Mouse (Mus musculus): ENCODE results near the gene Clec2d.
"Not testable (repeated sequence)": the region's sequence is repeated elsewhere in the genome, so short reads cannot be mapped to it uniquely, and the experiment has no call there.

Gene Clec2d

GRCm38 (mm10) chr6:129186457-129187199 is 6.2 kb downstream of the Clec2d start:
- in situ Hi-C loops (cut with MboI; ENCODE audit: unreplicated experiment in 2 of 2), result no loop called here

GRCm38 (mm10) chr6:129187200-129187651 is 6.8 kb downstream of the Clec2d start:
- in situ Hi-C loops (cut with MboI; ENCODE audit: unreplicated experiment in 2 of 2), result no loop called here

DNA sequence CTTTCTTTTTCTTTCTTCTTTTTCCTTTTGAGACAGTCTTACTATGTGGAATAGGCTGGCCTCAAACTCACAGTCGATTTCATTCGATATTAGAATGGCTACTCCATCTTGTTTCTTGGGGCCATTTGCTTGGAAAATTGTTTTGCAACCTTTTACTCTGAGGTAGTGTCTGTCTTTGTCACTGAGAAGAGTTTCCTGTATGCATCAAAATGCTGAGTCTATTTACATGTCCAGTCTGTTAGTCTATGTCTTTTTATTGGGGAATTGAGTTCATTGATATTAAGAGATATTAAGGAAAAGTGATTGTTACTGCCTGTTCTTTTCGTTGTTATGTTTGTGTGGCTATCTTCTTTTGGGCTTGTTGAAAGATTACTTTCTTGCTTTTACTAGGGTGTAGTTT is 7.4 kb downstream of the Clec2d start:
- in situ Hi-C loops (cut with MboI; ENCODE audit: unreplicated experiment in 2 of 2), result not testable (repeated sequence)

- in situ Hi-C loops (cut with MboI; ENCODE audit: unreplicated experiment in 2 of 2), result loop anchor here in 1 of 2 experiments (5.0 kb wide), 1 partner anchor 39 kb away; no protein-coding TSS in a partner anchor
Measured at GRCm38 (mm10) chr6:129193431-129193830, 13.0 kb downstream of the Clec2d start.

- in situ Hi-C loops (cut with MboI; ENCODE audit: unreplicated experiment in 2 of 2), result not testable (repeated sequence)
Measured at GRCm38 (mm10) chr6:129200066-129200465, 19.7 kb downstream of the Clec2d start.

- in situ Hi-C loops (cut with MboI; ENCODE audit: unreplicated experiment in 2 of 2), result no loop called here
Measured at GRCm38 (mm10) chr6:129202306-129202705, 21.9 kb downstream of the Clec2d start.

DNA sequence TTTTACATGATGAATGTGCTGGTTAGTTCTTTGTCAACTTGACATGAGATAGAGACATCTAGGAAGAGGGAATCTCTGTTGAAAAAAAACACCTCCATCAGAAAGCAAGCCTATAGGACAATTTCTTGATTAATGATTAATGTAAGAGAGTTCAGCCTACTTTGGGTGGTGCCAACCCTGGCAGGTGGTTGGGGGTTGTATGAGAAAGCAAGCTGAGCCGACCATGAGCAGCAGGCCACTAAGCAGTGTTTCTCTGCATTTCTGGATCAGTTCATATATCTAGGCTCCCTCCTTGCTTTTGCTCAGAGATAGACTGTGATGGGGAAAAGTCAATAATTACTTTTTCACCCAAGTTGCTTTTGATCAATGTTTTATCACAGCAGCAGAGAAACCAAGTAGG is 23.9 kb downstream of the Clec2d start:
- in situ Hi-C loops (cut with MboI; ENCODE audit: unreplicated experiment in 2 of 2), result no loop called here

DNA sequence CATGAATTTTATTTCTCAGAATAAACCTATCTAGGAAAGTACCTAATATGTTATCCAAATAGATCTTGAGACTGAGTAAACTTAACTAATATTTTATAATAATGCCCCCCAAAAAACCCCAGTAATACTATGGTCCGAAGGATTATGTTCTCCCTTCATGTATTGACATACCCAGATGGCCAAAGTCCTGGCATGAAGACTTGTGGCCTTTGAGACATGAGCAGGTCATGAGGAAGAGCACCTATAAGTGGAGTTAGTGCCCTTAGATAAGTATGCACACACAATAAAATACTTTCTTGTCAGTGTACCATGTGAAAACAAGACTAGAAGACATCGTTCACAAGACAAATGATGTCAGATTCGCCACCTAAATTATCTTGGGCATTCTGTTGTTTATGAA is 24.4 kb downstream of the Clec2d start:
- in situ Hi-C loops (cut with MboI; ENCODE audit: unreplicated experiment in 2 of 2), result no loop called here

- in situ Hi-C loops (cut with MboI; ENCODE audit: unreplicated experiment in 2 of 2), result no loop called here
Measured at GRCm38 (mm10) chr6:129208891-129209519, 28.6 kb downstream of the Clec2d start.

GRCm38 (mm10) chr6:129209785-129210446 is 29.5 kb downstream of the Clec2d start:
- in situ Hi-C loops (cut with MboI; ENCODE audit: unreplicated experiment in 2 of 2), result no loop called here

GRCm38 (mm10) chr6:129210447-129210790 is 30.0 kb downstream of the Clec2d start:
- in situ Hi-C loops (cut with MboI; ENCODE audit: unreplicated experiment in 2 of 2), result no loop called here

GRCm38 (mm10) chr6:129212421-129213195 is 32.2 kb downstream of the Clec2d start:
- in situ Hi-C loops (cut with MboI; ENCODE audit: unreplicated experiment in 2 of 2), result no loop called here

GRCm38 (mm10) chr6:129213497-129213896 is 33.1 kb downstream of the Clec2d start:
- in situ Hi-C loops (cut with MboI; ENCODE audit: unreplicated experiment in 2 of 2), result no loop called here

DNA sequence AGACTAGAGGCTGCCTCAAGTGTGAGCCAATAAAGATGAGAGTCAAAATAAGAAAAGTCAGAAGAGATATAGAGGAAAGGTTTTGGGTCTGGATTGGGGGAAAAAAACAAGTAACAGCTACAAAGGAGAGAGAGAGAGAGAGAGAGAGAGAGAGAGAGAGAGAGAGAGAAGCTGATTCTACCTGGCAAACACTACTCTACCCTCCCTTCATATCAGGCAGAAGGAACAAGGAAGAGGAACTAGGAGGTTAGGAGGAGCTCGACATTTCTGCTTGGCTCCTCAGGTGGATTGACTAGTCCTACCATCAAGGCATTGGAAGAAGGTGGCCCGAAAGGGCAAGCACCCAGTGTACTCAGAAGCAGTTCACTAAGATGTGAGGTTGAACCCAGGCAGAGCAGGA is 33.8 kb downstream of the Clec2d start:
- in situ Hi-C loops (cut with MboI; ENCODE audit: unreplicated experiment in 2 of 2), result no loop called here

- in situ Hi-C loops (cut with MboI; ENCODE audit: unreplicated experiment in 2 of 2), result no loop called here
Measured at GRCm38 (mm10) chr6:129215053-129215452, 34.6 kb downstream of the Clec2d start.

DNA sequence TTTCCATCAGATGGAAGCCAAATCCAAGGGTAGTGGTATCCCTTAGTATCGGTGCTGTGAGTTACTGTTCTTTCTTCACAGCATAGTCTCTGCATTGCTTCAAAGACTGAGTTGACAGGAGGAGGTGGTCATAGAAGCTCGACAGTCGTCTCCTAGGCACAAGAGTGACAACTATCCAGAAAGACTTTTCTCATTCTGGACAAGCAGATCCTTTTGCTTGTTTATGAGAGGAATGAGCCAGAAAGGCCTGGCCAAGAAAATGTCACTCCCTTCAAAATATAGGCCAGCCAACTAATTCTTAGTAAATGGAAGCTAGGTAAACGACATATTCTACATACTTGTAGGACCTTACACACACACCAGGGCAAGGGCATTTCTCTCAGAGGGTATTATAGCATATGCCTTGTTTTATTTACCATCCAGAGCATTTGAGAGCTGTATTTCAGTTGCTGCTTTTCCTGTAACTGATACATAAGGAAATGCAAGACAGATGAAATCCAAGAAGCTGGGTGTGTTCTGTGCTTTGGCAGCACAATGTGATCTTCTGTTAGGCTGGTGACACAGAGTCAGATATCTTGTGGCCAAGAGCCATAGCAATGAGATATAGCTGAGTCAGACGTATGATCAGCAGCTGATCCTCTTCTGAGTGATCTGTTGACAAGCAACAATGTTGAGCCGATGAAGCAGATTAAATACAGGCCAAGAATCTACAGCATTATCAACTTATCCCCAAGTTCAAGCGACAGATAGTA is 35.6 kb downstream of the Clec2d start:
- in situ Hi-C loops (cut with MboI; ENCODE audit: unreplicated experiment in 2 of 2), result no loop called here

GRCm38 (mm10) chr6:129216721-129217230 is 36.4 kb downstream of the Clec2d start:
- in situ Hi-C loops (cut with MboI; ENCODE audit: unreplicated experiment in 2 of 2), result no loop called here

DNA sequence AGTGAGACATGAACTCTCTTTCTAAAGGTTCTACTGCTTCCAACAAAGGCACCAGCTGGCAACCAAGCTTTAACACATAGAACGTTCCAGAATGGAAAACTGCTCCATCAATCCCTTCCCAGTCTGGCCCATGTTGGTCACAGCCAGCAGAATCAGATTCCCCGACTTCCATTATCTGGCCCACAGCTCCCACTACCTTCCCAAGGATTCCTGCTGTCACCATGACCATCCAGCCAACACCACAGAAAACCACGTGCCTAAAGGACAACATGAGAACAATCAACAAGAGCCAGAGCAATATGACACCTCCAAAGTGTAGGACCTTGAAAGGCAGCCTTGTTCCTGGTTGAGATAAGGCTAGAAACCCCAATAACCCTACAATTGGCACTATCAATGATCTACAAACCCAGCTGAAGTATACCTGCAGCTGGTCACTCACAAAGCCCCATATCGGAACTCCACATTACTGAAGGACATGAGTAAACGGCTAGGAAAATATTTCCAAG is 37.8 kb downstream of the Clec2d start:
- in situ Hi-C loops (cut with MboI; ENCODE audit: unreplicated experiment in 2 of 2), result no loop called here

DNA sequence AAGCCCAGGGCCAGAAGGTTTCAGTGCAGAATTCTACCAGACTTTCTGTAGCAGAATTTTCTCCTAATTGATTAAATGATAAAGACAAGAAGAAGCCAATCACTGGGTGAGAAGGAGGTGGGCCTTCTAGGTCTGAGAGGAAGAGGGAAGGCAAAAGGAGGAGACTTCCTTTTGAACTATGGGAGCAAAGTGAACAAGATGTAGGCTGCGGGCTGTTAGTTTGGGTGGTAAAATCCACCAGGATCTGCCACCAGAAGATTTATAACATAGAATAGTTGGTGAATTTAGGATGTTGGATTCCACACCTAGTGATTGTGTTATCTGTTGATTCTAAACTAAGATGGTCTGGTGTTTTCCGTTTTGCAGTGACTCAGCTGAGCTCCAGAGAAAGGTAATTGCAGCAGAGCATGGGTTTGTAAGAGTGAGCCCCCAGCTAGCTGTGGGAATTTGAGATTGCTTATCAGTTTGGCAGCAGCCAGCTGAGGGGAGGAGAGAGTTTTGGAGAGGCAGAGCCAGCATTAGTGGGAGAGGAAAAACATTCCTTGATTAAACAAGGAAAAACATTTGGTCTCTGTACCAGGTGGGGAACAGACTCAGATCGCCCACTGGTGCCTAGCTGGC is 39.6 kb downstream of the Clec2d start:
- in situ Hi-C loops (cut with MboI; ENCODE audit: unreplicated experiment in 2 of 2), result no loop called here
